Mouse (Mus musculus) forebrain, embryonic 12.5 days (tissue): ENCODE results near the gene Crocc. TPM values are rescaled to one million over a fixed set of nuclear protein-coding genes. Genes with fewer than 3 reads are reported as not detected.

ENCODE experiments used
- ATAC-seq: fragments of 200-750 bp; cut with Nextera tagmentation; 2 replicates; pipeline ENCODE4 v1.8.0; 2017; ENCODE audit warnings: moderate TSS enrichment; ENCODE audit not compliant: low FRiP score
- H3K27ac ChIP-seq: fragments of 300-500 bp; sonication (generic); 2 replicates; pipeline ENCODE4 v1.5.1; 2016; ENCODE audit warnings: mild to moderate bottlenecking
- H3K27me3 ChIP-seq: fragments of 300-500 bp; sonication (generic); 2 replicates; pipeline ENCODE4 v1.6.1; 2016; ENCODE audit warnings: mild to moderate bottlenecking
- H3K36me3 ChIP-seq: fragments of 300-500 bp; sonication (generic); replicated peaks from 2 replicates; pipeline ENCODE4 v1.6.1; 2016; ENCODE audit warnings: mild to moderate bottlenecking
- H3K4me1 ChIP-seq: fragments of 300-500 bp; sonication (generic); 2 replicates; pipeline ENCODE4 v1.6.1; 2016
- H3K4me2 ChIP-seq: fragments of 300-500 bp; sonication (generic); 2 replicates; pipeline ENCODE4 v1.6.1; 2016; ENCODE audit warnings: mild to moderate bottlenecking, moderate library complexity
- H3K4me3 ChIP-seq: fragments of 300-500 bp; sonication (generic); replicated peaks from 2 replicates; pipeline ENCODE4 v1.5.1; 2016; ENCODE audit warnings: mild to moderate bottlenecking
- H3K9ac ChIP-seq: fragments of 300-500 bp; sonication (generic); 2 replicates; pipeline ENCODE4 v1.6.1; 2016; ENCODE audit warnings: mild to moderate bottlenecking
- H3K9me3 ChIP-seq: fragments of 300-500 bp; sonication (generic); 2 replicates; pipeline ENCODE4 v1.6.1; 2016
- WGBS: fragments of 180-500 bp; shearing (Covaris S2); methylation state at CpG from one replicate; pipeline ENCODE4 v1.1.7; 2016; 5-methylcytosine and 5-hydroxymethylcytosine counted together
- polyA plus RNA-seq: library from polyadenylated mRNA; unstranded; fragments of >200 nt; fragmentation: Nextera tagmentation; extraction: Ambion mirVana; gene quantifications from 2 replicates; pipeline ENCODE4 v1.2.1, GENCODE M21; 2016

Gene Crocc
- polyA plus RNA-seq, 1 experiment from 2014 or later, result 17.4 TPM

DNA sequence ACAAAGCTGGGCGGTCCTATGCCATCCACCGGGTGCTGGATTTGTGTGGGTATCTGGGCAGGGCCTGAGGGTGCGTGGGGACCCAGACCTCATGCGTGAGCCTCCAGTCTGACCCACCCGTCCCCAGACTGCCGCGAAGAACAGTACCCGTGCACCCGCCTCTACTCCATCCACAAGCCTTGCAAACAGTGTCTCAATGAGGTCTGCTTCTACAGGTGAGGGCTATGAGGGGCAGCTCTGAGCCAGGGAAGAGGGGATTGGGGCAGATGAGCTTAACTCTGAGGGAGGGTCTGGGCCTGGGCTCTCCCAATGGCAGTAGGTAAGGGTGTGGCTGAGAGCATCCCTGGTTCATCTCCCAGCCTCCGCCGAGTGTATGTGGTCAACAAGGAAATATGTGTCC, 45.5 kb downstream of the Crocc start:
- no peaks in the 10 kb centered on the region for H3K9me3 ChIP-seq
- no peak for ATAC-seq
- H3K4me2 ChIP-seq, result no peak overlapping the region
- H3K4me1 ChIP-seq, result peaks cover 45% of the 10 kb centered on the region
- H3K4me3 ChIP-seq, result no peak overlapping the region
- 91% methylated on average over 11 of the region's 11 CpGs for WGBS
- H3K9ac ChIP-seq, result no peak overlapping the region
- H3K27ac ChIP-seq, result 0 out of 2 replicates have a peak overlapping the region, but pooled peaks have one; percentile 6
- H3K36me3 ChIP-seq, result peaks cover 69% of the 10 kb centered on the region
- no peaks in the 10 kb centered on the region for H3K27me3 ChIP-seq

DNA sequence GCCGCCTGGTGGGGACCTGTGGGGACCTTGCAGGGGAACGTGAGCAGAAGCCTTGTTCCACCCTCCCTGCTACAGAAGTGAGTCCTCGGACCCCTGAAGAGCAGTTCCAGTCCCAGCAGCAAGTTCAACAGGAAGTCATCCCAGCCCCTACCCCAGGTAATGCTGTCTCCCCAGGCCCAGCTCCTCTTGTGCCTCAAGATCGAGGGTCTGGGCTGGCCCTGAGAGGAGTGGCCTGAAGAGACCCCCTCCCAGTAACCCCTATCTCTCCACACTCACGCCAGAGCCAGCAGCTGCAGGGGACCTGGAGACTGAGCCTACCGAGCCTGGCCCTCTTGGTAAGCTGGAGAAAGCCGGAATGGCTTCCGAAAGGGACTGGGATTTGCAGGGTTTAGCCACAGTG, 46.2 kb downstream of the Crocc start:
- WGBS, result 76% methylated on average over 8 of the region's 8 CpGs
- Histone ChIP-seq H3K4me3 (no peak overlapping the region), H3K9me3 (no peaks in the 10 kb centered on the region), H3K27me3 (no peaks in the 10 kb centered on the region), H3K4me2 (no peak overlapping the region), H3K36me3 (peaks cover 62% of the 10 kb centered on the region), H3K4me1 (peaks cover 38% of the 10 kb centered on the region), H3K27ac (peak overlapping the region; percentile 13; the same call in 1 of the 2 replicates), H3K9ac (no peak overlapping the region; the same call in 1 of the 2 replicates)
- ATAC-seq, result no peak

DNA sequence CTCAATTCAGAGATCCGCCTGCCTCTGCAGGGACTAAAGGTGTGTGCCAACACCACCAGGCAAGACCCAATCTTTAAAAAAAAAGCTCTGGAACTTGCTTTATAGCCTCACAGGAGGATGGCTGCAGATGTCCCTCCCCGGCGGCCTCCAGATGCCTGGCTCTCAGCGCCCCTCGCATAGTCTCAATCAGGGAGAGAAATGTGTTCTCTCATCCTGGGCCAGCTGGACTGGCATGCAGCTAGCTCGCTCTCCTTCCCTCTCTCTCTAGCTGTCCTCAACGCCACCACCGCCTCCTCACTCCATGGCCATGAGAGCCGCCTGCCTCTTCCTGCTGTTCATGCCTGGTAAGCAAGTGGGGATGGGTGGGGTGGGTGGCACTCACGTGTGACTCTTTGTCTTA, 47.8 kb downstream of the Crocc start:
- no peaks in the 10 kb centered on the region for H3K9me3 ChIP-seq
- peaks cover 26% of the 10 kb centered on the region for H3K4me1 ChIP-seq
- no peak for ATAC-seq
- peaks cover 58% of the 10 kb centered on the region for H3K36me3 ChIP-seq
- peak overlapping the region; percentile 80 for H3K4me2 ChIP-seq
- H3K4me3 ChIP-seq, result 0 out of 2 replicates have a peak overlapping the region, but pooled peaks have one; percentile 0
- peak overlapping the region; percentile 87; the same call in 1 of the 2 replicates for H3K9ac ChIP-seq
- H3K27me3 ChIP-seq, result no peaks in the 10 kb centered on the region
- H3K27ac ChIP-seq, result peak overlapping the region; percentile 82
- 81% methylated on average over 10 of the region's 10 CpGs for WGBS

DNA sequence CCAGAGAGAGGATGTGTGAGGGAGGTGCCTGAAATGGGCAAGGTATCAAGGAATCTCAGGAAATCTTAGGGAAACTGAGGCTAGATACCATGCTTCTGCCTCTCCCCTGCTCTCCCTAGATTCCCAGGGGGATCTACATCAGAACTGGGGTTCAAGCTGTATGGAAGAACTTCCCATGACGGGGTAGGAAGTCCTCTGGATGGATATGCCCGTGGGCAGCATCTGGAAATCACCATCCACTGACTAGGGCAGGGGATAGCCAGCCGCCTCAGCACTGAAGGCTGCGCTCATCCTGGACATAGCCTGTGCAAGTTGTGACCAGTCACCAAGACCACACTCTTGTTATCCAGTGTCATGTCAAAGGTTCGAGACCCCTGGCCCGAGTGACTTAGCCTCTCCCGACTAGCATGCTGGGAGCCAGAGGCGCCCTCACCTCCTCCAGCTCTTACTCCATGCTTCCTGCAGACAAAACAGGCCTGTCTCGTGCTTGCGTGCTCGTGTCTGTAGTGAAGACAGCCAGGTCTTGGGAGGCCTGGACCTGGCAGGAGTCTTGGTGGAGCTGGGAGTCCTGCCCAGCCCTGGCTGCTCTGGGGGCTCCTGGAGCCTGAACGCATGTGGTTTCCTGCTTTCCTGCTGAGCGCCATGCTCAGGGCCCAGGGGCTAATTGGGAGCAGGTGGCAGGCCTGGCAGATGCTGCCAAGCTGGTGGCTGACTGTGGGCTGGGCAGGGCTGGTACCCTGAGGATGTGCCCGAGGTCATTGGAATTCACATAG, 48.6 kb downstream of the Crocc start:
- ATAC-seq, result peak; percentile 18; the same call in 1 of the 2 replicates
- H3K36me3 ChIP-seq, result peaks cover 55% of the 10 kb centered on the region

DNA sequence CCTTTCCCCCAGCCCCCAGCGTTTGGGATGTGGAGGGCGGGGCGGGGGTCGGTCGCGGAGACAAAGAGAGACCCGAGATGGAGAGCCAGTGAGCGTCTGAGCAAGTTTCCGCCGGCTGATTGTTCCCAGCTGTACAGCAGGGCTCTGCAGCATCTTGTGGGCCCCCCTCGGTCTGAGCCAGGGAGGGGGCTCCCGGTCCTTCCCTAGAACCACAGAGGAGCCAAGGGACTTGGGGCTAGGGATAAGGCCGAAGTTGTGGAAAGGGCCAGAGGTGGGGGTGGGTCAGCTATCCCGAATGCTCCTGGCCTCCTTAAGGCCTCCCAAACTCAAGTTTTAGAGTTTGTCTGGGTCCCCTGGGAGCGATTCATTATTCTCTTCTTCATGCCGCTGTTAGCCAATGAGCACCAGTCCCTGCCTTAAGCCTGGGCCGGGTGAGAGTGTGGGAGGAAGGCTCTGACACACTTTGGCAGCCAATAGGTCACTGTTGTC, 49.4 kb downstream of the Crocc start:
- ATAC-seq, result peak; percentile 47
- Histone ChIP-seq H3K27ac (peak overlapping the region; percentile 82), H3K4me1 (peaks cover 26% of the 10 kb centered on the region), H3K4me3 (peak overlapping the region; percentile 77), H3K9me3 (0 out of 2 replicates have a peak, but pooled peaks cover 3% of the 10 kb centered on the region), H3K27me3 (no peaks in the 10 kb centered on the region), H3K36me3 (peaks cover 55% of the 10 kb centered on the region), H3K4me2 (peak overlapping the region; percentile 80), H3K9ac (peak overlapping the region; percentile 87)
- WGBS, result under 1% methylated on average over 17 of the region's 17 CpGs

More for the DNA sequence above, 48.6 kb downstream of the Crocc start:
- Histone ChIP-seq H3K27me3 (no peaks in the 10 kb centered on the region), H3K27ac (peak overlapping the region; percentile 82), H3K9ac (peak overlapping the region; percentile 87), H3K4me2 (peak overlapping the region; percentile 80), H3K4me1 (peaks cover 26% of the 10 kb centered on the region), H3K9me3 (0 out of 2 replicates have a peak, but pooled peaks cover 3% of the 10 kb centered on the region), H3K4me3 (peak overlapping the region; percentile 77)
- 51% methylated on average over 14 of the region's 14 CpGs for WGBS

DNA sequence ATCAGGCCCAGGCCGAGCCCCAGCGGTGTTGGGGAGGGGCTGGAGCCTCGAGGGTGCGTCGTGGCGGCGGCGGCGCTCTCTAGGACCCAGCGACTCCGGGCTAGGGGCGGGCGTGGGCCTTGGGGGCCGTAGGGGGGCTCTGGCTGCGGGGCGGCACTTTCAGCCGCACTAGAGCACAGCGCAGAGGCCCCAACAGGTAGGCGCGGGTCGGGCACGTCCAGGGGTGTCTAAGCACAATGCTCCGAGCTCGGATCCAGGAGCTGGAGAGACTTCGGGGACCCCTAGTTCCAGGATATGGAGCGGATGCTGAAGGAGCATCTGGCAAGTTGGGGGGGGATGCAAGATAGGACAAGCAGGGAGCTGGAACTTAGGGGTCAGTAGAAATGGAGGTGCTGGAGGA, 49.8 kb downstream of the Crocc start:
- Histone ChIP-seq H3K27me3 (no peaks in the 10 kb centered on the region), H3K4me2 (peak overlapping the region; percentile 80), H3K27ac (peak overlapping the region; percentile 82), H3K4me1 (peaks cover 26% of the 10 kb centered on the region), H3K9me3 (0 out of 2 replicates have a peak, but pooled peaks cover 3% of the 10 kb centered on the region), H3K4me3 (peak overlapping the region; percentile 77), H3K9ac (peak overlapping the region; percentile 87), H3K36me3 (peaks cover 55% of the 10 kb centered on the region)
- WGBS, result under 1% methylated on average over 26 of the region's 26 CpGs
- peak; percentile 85 for ATAC-seq

DNA sequence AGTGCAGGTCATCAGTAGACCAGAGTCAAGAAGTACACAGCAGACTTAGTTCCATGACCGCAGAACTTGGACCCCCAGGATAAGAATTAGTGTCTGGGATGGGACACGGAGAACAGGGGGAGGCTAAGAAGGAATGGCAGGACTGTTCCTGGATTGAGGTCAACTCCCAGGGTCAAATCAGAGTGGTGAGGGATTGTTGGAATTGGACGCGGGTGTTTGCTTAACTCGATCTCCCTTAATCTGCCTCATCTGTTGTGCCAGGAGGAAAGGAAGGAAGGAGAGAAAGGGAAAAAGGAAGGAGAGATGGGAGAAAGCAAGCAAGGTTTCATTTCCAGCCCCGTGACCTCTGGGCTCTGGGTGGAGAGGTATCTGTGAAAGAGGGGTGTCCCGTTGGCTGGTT, 50.2 kb downstream of the Crocc start, which contains the start of gene Mfap2:
Gene Mfap2 (plus strand): TSS at position 301 of the 400 bp plus-strand sequence.
- peak within 1 kb of the TSS; percentile 82 for H3K27ac ChIP-seq
- H3K9ac ChIP-seq, result peak within 1 kb of the TSS; percentile 87
- ATAC-seq, result no peak; the same call in 1 of the 2 replicates
- 20% methylated on average over 7 of the region's 7 CpGs for WGBS
- H3K4me3 ChIP-seq, result peak within 1 kb of the TSS; percentile 77
- H3K4me2 ChIP-seq, result peak within 1 kb of the TSS; percentile 80
- H3K4me1 ChIP-seq, result peaks cover 26% of the 10 kb centered on the region
- no peaks in the 10 kb centered on the region for H3K27me3 ChIP-seq
- H3K9me3 ChIP-seq, result 0 out of 2 replicates have a peak, but pooled peaks cover 3% of the 10 kb centered on the region
- peaks cover 55% of the 10 kb centered on the region for H3K36me3 ChIP-seq

DNA sequence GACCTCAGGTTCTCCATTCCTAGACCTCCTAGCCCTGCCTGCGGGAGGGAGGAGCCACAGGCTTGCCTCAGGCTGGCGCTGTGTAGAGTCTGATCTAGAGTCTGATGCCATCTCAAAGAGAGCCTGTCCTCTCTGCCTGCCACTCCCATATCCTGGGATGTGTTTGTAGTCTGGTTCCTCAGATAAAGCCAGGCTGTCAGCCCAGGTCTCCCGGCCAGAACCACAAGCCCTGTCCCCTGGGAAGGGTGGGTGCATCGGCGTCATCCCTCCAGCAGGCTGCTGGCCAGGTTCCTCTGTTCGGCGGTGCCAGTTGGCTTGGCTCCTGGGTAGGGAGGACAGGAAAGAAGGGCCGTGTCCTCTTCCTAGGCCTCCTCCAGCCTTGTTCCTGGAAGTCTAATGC, 52.3 kb downstream of the Crocc start:
- ATAC-seq, result no peak
- Histone ChIP-seq H3K9ac (no peak overlapping the region), H3K9me3 (0 out of 2 replicates have a peak, but pooled peaks cover 3% of the 10 kb centered on the region), H3K36me3 (peaks cover 54% of the 10 kb centered on the region), H3K4me3 (no peak overlapping the region), H3K4me1 (peaks cover 26% of the 10 kb centered on the region), H3K4me2 (no peak overlapping the region), H3K27ac (no peak overlapping the region), H3K27me3 (no peaks in the 10 kb centered on the region)
- 95% methylated on average over 8 of the region's 8 CpGs for WGBS

DNA sequence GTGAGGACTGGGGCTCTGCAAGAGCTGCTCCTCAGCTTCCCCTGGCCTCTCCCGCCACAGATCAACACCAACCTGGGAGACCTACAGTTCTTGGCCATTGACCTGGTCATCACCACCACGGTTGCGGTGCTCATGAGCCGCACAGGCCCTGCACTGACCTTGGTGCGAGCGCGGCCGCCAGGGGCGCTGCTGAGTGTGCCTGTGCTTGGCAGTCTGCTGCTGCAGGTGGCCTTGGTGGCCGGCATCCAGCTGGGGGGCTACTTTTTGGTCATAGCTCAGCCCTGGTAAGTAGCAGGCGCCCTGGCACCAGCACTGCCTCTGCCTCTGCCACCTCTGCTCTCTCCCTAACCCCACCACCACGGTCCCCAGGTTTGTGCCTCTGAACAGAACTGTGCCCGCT, 54.4 kb downstream of the Crocc start:
- H3K9ac ChIP-seq, result no peak overlapping the region
- H3K27me3 ChIP-seq, result no peaks in the 10 kb centered on the region
- H3K4me3 ChIP-seq, result no peak overlapping the region

DNA sequence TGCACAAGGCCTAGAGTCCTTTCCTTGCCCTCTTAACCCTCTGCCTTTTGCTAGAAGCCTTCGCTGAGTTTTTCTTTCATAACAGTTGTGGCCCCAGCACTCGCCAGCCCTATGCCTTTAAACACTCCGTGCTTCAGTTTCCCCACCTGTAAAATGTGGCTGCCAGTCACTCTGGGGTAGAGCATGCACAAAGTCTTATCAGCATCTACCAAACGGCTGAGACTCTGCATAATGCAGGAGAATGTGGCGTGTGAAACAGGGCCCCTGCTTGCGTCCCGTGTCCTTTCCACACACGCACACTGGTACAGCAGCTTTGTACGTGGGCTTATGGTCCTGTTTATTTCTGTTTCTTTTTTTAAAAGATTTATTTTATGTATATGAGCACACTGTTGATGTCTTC, 63.5 kb downstream of the Crocc start:
- Histone ChIP-seq H3K9ac (no peak overlapping the region), H3K4me2 (no peak overlapping the region), H3K4me1 (no peaks in the 10 kb centered on the region), H3K27ac (no peak overlapping the region), H3K36me3 (peaks cover 95% of the 10 kb centered on the region), H3K27me3 (no peaks in the 10 kb centered on the region), H3K4me3 (no peak overlapping the region), H3K9me3 (no peaks in the 10 kb centered on the region)
- no peak for ATAC-seq
- WGBS, result 94% methylated on average over 9 of the region's 9 CpGs

More for the DNA sequence above, 54.4 kb downstream of the Crocc start:
- peaks cover 6% of the 10 kb centered on the region for H3K4me1 ChIP-seq
- H3K36me3 ChIP-seq, result peaks cover 69% of the 10 kb centered on the region
- H3K4me2 ChIP-seq, result no peak overlapping the region
- 86% methylated on average over 13 of the region's 13 CpGs for WGBS
- no peak overlapping the region for H3K27ac ChIP-seq
- H3K9me3 ChIP-seq, result 0 out of 2 replicates have a peak, but pooled peaks cover 3% of the 10 kb centered on the region
- no peak for ATAC-seq

DNA sequence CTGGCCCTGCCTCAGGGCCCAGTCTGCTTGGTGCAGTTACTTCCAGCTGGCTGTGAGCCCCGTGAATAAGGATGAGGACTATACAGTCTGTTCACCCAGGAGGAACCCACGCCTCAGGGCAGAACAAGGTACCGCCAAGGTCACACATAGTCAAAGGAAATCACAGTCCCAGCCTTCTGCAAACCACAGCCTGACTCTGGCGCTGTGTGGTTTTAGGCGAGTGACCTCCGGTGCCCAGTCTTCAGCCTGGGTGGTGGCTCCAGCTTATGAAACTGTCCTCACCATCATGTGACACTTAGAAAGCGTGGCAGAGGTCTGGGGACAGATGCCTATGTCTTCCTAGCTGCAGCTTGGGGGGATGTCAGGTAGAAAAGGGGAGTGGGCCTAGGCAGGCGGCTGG, 64.5 kb downstream of the Crocc start:
- Histone ChIP-seq H3K4me1 (no peaks in the 10 kb centered on the region), H3K9ac (no peak overlapping the region), H3K27ac (no peak overlapping the region), H3K4me2 (no peak overlapping the region), H3K36me3 (peaks cover 86% of the 10 kb centered on the region), H3K27me3 (no peaks in the 10 kb centered on the region), H3K4me3 (no peak overlapping the region), H3K9me3 (no peaks in the 10 kb centered on the region)
- WGBS, result 91% methylated on average over 8 of the region's 8 CpGs
- no peak for ATAC-seq

DNA sequence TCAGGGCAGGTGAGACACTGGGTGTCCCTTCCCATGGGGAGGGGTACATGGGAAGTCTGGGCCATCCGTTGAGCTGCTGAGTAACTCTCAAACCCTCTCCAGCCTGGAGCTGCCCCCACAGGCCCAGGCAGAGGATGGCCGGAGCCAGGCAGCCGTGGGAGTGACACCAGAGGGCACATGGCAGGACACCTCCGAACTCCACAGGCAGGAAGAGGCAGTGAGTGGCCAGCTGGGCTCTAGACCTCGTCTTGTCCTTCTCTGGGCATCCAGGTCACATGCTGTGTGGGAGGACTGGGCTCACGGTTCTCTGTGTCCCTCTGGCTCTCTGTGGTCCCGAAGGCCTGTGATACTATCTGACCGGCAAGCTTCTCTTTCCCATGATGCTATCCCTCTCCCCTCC, 66.5 kb downstream of the Crocc start:
- Histone ChIP-seq H3K4me1 (peaks cover 8% of the 10 kb centered on the region), H3K4me2 (no peak overlapping the region), H3K36me3 (peaks cover 66% of the 10 kb centered on the region), H3K27me3 (no peaks in the 10 kb centered on the region), H3K27ac (no peak overlapping the region), H3K9ac (no peak overlapping the region), H3K9me3 (no peaks in the 10 kb centered on the region), H3K4me3 (no peak overlapping the region)
- ATAC-seq, result no peak
- WGBS, result 87% methylated on average over 8 of the region's 8 CpGs
